Mouse (Mus musculus) ES-Bruce4 (cell line): ENCODE measurements around the gene Slc7a14. TPM values are rescaled to one million over a fixed set of nuclear protein-coding genes. Genes with fewer than 3 reads are reported as not detected.

Source experiments
- H3K27ac ChIP-seq: 2 replicates; pipeline ENCODE4 v1.5.1; 2012; ENCODE audit warnings: low read length, inconsistent platforms; ENCODE audit not compliant: insufficient read depth
- H3K27me3 ChIP-seq: 2 replicates; pipeline ENCODE4 v1.6.1; 2012; ENCODE audit warnings: mild to moderate bottlenecking, low read length, inconsistent platforms; ENCODE audit not compliant: control insufficient read depth, poor library complexity, insufficient read depth, severe bottlenecking
- H3K36me3 ChIP-seq: 2 replicates; pipeline ENCODE4 v1.6.1; 2012; ENCODE audit warnings: inconsistent platforms, mild to moderate bottlenecking, low read length, moderate library complexity; ENCODE audit not compliant: control insufficient read depth, poor library complexity, insufficient read depth, severe bottlenecking
- H3K4me1 ChIP-seq: one replicate; pipeline ENCODE4 v1.8.1; 2011; ENCODE audit warnings: low read length; ENCODE audit not compliant: control insufficient read depth, insufficient read depth
- H3K4me3 ChIP-seq: 2 replicates; pipeline ENCODE4 v1.5.1; 2011; ENCODE audit warnings: low read depth, mild to moderate bottlenecking, low read length
- H3K9ac ChIP-seq: 2 replicates; pipeline ENCODE4 v1.6.1; 2012; ENCODE audit warnings: low read depth, mild to moderate bottlenecking, inconsistent platforms; ENCODE audit not compliant: poor library complexity, severe bottlenecking
- H3K9me3 ChIP-seq: replicated peaks from 2 replicates; pipeline ENCODE4 v1.6.1; 2012; ENCODE audit warnings: mild to moderate bottlenecking, low read length, inconsistent platforms; ENCODE audit not compliant: control insufficient read depth, poor library complexity, insufficient read depth, severe bottlenecking
- CTCF ChIP-seq: IDR thresholded peaks from one replicate; pipeline ENCODE4 v1.8.1; 2011; ENCODE audit warnings: low read depth, low read length
- EP300 ChIP-seq: IDR thresholded peaks from 2 replicates; pipeline ENCODE4 v1.6.1; 2011; ENCODE audit warnings: low read depth, low read length; ENCODE audit not compliant: insufficient read depth
- POLR2A ChIP-seq: IDR thresholded peaks from one replicate; pipeline ENCODE4 v1.8.1; 2011; ENCODE audit warnings: low read length; ENCODE audit not compliant: insufficient read depth
- polyA plus RNA-seq: library from polyadenylated mRNA; stranded (reverse); fragments of >200 nt; gene quantifications from 2 replicates; pipeline ENCODE4 v1.2.4, GENCODE M21; 2011; ENCODE audit warnings: low read depth; ENCODE audit not compliant: missing spikeins, insufficient read depth, insufficient read length

Slc7a14 gene
- polyA plus RNA-seq, 1 experiment: 0.10 TPM

DNA sequence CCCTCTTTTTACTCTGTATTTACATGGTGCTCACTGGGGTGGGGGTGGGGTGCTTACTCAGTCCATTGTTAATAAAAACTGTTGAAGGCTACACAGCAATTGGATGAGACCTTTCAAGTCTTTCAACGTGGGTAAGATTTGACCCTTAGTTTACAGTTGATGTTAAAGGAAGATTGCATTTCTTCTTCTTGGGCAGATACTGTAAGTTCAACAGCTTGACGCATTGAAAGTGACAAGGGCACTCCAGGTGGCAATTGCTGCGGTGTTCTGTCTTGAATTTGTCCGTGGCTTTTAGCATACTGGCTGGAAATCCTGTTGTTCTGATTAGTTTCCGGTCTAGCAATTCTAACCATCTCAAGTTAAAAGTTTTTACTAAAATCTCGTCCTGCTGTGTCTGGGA is 148.8 kb downstream of the Slc7a14 start:
- no peaks in the 10 kb centered on the region for H3K4me1 ChIP-seq
- H3K9me3 ChIP-seq: no peaks in the 10 kb centered on the region
- H3K4me3 ChIP-seq: no peak overlapping the region
- no peak overlapping the region for H3K27ac ChIP-seq
- TF ChIP-seq POLR2A (no peak), CTCF (no peak), EP300 (no peak)
- H3K27me3 ChIP-seq: no peaks in the 10 kb centered on the region
- H3K36me3 ChIP-seq: no peaks in the 10 kb centered on the region
- H3K9ac ChIP-seq: no peak overlapping the region

DNA sequence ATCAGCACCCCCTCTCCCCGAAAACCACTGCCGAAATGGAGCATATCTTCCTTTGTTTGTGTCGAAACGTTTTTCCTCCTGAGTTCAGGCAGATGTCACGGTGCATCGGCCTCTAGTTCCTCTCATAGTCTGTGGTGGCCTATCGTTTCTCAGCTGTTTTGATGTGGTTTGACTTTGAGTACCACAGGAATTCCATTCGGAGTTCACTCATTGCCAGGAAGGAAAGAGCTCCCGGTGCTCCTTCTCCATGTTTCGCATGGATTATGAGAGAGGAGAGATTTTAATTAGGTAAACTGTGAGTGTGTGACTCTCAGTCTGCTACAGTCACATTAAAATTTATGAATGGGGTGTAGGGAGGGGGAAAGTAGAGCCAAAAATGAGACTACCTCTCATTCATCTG is 150.1 kb downstream of the Slc7a14 start:
- H3K36me3 ChIP-seq: no peaks in the 10 kb centered on the region
- no peak overlapping the region for H3K4me3 ChIP-seq
- TF ChIP-seq POLR2A (no peak), EP300 (no peak), CTCF (no peak)
- H3K27me3 ChIP-seq: no peaks in the 10 kb centered on the region
- no peaks in the 10 kb centered on the region for H3K4me1 ChIP-seq
- no peak overlapping the region for H3K27ac ChIP-seq
- H3K9ac ChIP-seq: no peak overlapping the region
- H3K9me3 ChIP-seq: no peaks in the 10 kb centered on the region

- H3K9me3 ChIP-seq: no peaks in the 10 kb centered on the region
- H3K4me3 ChIP-seq: no peak overlapping the region
Measured at GRCm38 (mm10) chr3:31157776-31158175, 152.4 kb downstream of the Slc7a14 start.

DNA sequence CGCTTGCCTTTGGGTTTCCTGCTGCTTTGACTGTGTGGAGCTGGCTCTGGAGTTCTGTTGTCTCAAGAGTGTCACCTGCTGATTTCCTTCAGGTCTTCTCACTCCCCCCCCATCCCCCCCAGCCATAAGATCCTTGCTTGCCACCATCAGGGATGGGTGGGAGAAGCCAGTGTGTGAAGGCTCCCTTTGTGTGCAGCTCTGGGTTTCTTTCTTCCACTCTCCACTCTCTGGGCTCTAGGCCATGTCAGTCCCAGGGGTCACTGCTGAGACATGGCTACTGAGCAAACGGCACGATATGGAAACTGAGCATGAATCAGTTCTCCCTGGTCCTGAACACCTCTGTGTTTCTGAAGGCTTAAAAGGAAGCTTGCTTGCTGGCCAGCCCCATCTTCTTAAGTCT is 154.1 kb downstream of the Slc7a14 start:
- Histone ChIP-seq H3K4me1 (no peaks in the 10 kb centered on the region), H3K27ac (no peak overlapping the region), H3K27me3 (no peaks in the 10 kb centered on the region), H3K9me3 (no peaks in the 10 kb centered on the region), H3K9ac (no peak overlapping the region), H3K36me3 (no peaks in the 10 kb centered on the region), H3K4me3 (no peak overlapping the region)
- TF ChIP-seq CTCF (no peak), EP300 (no peak), POLR2A (no peak)

More at GRCm38 (mm10) chr3:31157776-31158175, 152.4 kb downstream of the Slc7a14 start:
- Histone ChIP-seq H3K9ac (no peak overlapping the region), H3K27ac (no peak overlapping the region), H3K27me3 (no peaks in the 10 kb centered on the region), H3K36me3 (no peaks in the 10 kb centered on the region), H3K4me1 (no peaks in the 10 kb centered on the region)
- TF ChIP-seq CTCF (no peak), POLR2A (no peak), EP300 (no peak)

Other genes starting within 250 kb of the Slc7a14 start
- gene Skil, start 215.3 kb downstream of the Slc7a14 start, polyA plus RNA-seq: 64.4 and 69.6 TPM in 2 replicates
- gene Cldn11, start 160.5 kb downstream of the Slc7a14 start, polyA plus RNA-seq: 0.59 and 0.85 TPM in 2 replicates